Mouse (Mus musculus) heart, adult 11 months (tissue): ENCODE data around the gene Shisa5.

Experiments used
- DNase-seq: peaks from one replicate; pipeline ENCODE4 v3.0.0; 2022

Shisa5 gene

DNA sequence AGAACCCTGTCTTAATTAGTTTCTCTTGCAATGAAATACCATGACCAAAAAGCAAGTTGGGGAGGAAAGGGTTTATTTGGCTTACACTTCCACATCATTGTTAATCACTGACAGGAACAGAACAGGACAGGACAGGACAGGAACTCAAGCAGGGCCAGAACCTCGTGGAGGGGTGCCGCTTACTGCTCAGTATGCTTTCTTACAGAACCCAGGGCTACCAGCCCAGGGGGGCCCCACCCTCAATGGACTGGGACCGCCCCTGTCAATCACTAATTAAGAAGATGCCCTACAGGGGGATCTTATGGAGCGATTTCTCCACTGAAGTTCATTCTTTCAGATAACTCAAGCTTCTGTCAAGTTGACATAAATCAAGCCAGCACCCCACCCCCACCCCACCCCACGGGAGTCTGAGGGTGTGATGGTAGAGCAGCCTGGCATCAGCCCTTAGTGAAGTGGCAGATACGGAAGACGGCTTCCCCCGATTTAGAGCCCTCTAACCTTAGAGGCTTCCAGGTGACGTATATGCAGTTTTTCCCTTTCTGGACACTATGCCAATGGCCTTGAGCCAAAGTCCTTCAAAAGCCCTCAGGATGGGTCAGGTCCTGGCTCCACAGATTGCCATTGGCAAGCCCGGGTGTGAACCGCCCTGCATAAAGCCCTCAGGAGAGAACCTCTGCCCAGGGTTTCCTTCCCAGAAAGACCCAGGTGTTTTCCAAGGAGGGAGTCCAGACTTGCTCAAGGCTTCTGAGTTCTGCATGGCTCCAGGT lies 55.6 kb downstream of the Shisa5 start:
- DNase-seq = peak; percentile 91

DNA sequence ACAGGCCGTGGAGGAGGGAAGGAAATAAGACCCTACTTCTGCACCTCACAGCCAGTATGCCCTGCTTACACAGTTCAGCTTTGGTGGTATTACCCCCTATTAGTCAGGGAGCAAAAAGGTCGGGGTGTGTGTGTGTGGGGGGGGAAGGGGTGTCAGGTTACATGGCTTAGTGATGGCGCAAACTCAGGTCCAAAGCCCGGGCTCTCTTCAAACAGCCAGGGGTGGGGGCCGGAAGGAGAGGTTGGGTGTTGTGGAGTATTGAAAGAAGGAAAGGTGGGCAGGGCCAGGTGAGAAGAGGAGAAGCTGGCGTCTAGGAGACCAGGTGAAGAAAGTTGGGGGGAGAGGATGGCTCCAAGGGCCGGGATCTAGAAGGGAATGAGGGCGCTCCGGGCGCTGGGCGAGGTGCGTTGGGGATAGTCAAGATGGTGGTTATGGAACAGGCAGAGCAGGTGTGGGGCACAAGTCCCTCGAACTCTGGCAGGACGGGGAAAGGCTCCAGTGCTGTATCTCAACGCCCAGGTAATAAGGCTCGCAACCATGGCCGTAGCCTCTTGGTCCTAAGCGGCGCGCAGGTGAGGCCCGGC lies 56.3 kb downstream of the Shisa5 start:
- no peak for DNase-seq

DNA sequence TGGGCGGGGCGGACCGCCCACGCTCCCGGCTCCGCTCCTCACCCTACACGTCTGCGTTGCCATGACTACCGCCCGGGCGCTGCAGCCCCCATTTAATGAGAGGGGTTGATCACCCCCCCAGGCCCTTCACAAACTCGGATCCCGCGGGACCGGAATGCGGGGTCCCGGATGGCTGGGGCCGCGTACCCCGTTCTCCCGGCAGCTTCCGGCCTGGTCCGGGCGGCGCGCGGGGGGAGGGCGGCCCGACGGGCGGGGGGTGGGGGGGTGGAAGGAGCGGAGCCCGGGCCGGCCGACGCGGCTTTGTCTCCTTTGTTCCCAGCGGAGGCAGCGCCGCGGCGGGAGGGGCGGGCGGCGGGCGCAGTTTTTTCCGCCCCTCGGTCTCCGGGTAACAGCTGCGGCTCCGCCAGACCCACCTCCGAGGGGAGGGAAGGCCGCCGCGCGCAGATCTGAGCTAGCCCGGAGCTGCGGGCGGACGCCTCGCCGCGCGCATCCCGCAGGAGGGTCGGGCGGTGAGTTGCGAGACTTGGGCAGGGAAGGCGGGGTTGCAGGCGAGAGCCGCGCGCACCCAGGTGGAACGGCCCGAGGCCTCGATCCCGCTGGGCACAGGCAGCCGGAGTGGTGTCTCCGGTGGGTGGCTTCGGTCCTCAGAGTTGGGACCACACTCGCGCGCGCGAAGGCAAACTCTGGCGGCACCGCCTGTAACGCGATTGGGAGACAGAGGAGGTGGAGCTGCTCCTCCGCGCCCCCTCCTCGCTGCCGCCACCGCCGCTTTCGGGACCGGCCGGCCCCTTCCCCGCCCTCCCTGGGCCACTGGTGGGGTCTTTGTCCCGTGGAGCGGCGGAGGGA lies 57.0 kb downstream of the Shisa5 start, which contains the start of gene Plxnb1:
Gene Plxnb1 (plus strand): TSS at position 253 of the 846 bp plus-strand sequence.
- DNase-seq = peak; percentile 98

DNA sequence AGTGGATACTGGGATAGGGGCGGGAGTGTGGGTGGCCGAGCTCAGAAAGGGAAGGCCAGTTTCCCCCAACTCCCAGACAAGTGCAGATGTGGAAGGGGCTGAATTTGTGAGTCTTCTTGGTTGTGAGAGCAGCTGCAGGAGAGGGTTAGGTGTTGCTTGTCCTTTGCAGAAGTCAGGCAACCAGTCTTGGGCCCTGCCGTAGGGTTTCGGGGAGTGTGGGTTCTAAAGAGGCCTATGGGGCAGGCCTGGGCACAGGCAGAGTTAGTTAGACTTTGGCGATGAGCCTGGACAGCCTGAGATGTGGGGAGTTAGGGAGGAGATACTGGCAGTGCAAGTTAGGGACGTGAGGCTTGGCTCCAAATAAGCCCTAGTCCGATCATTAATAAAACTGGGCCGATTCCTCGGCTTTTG lies 57.9 kb downstream of the Shisa5 start:
- peak; percentile 86 for DNase-seq

DNA sequence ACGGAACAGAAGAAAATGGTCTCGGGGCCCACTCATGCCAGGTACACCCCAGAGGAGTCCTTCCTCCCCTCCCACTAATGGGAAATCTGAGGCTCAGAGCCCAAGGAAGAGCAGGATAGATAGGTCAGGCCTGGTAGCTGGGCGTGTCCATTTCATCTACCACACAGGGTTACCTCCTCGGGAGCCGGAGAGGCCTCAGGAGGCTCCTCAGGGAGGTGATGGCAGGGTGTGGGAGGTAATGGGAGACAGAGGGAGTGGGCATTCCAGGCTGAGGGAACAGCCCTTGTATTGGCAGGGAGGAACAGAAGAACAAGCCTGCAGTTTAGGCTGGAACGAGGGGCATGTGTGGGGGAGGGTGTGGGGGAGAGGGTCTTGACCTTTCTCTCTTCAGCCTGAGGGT lies 58.5 kb downstream of the Shisa5 start:
- peak; percentile 93 for DNase-seq

DNA sequence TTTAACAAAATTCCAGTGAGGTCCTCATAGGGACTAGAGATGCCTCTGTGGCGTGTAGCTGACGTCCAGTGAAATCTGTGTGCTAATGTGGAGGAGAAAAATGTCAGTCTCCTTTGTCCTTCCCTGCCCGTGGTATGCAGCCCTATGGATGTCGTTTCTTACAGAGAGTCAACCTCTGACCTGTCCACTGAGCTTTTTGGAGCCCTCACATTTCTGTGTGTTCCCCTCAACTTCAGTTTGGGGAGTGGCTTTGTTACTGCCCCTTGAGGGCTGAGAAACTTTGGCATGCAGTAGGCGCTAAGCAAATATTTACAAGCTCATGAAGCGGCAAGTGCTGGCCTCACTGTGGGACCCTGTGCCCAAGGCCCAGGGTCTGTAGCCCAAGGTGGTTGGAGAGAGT lies 58.9 kb downstream of the Shisa5 start:
- DNase-seq = peak; percentile 85

DNA sequence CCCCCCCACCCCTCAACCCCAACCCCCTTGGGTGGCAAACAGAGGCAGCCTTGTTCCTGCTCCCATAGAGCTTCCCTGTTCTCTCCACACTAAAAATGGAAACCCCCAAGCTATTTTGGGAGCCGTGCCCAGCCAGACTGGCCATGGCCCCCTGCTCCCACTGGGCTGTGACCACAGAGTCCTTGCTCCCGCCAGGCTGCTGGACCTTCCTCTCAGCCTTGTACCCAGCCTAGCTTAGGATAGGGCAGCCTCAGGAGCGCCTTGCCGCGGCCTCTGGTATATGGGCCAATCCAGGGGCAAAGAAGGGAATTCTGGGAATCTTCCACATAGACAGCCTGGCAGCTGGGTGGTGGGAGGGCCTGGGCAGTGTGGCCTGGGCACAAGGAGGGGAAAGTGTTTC lies 59.5 kb downstream of the Shisa5 start:
- peak; percentile 97 for DNase-seq

DNA sequence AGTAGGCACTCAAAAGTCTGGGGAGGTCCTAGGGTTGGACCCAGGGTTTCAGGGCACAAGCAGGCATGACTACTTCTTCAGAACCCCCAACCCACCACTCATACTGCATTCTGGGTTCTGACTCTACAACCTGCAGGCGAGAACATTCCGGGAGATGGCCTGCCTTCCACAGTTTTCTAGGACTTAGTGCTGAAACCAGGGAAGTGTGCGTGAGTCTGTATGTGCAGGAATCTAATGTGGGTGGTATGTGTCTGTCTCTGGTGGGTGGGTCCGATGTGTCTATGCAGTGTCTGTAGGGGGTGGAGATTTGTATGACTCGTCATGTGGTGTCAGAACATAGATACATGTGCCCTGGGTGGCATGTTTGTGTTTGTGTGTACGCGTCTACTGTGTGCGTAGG lies 60.0 kb downstream of the Shisa5 start:
- DNase-seq = peak; percentile 88

DNA sequence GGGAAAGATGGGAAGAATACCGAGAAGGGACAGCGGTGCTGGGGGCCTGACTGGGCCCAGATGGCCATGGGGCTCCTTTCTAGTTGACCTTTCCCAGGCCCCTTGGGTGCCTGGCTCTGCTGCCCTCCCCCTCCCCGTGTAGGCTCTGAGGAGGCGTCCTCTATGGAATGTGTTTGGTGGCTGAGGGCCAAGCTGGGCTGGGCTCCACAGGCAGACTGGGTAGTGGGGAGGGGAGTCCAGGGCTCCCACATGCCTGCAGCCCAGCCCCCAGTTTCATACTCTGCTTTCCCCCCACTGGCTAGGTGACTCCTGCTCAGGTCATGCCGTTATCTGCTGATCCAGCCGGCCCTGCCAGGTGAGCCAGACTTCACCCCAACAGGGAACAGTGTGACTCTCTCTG lies 60.6 kb downstream of the Shisa5 start:
- DNase-seq = peak; percentile 98

DNA sequence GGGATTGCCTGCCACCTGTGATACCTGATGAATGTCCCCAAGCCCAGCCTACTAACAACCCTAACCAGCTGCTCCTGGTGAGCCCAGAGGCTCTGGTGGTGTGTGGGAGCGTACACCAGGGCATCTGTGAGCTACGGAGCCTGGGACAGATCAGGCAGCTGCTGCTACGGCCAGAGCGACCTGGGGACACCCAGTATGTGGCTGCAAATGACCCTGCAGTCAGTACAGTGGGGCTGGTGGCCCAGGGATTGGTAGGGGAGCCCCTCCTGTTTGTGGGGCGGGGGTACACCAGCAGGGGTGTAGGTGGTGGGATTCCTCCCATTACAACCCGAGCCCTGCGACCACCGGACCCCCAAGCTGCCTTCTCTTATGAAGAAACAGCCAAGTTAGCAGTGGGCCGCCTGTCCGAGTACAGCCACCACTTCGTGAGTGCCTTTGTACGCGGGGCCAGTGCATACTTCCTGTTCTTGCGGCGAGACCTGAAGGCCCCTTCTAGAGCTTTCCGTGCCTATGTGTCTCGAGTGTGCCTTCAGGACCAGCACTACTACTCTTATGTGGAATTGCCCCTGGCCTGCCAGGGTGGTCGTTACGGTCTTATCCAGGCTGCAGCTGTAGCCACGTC lies 62.1 kb downstream of the Shisa5 start:
- peak; percentile 91 for DNase-seq

DNA sequence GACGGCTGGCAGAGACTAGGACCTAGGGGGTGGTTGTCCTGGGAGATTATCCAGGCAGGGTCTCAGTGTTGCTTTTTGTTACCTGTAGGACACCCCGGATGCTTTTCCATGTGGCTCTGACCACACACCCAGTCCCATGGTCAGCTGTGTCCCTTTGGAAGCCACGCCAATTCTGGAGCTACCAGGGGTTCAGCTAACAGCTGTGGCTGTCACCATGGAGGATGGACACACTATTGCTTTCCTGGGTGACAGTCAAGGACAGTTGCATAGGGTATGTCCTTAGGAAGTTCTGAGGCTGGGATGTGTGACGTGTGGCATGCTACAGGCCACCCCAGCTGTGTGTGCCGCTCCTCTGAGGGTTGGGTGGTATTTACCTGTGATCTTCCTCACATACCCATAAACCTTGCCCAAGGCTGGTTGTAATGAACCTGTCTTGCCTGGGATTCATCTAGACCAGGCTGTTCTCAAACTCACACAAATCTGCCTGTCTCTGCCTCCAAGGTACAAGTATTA lies 63.6 kb downstream of the Shisa5 start:
- no peak for DNase-seq

DNA sequence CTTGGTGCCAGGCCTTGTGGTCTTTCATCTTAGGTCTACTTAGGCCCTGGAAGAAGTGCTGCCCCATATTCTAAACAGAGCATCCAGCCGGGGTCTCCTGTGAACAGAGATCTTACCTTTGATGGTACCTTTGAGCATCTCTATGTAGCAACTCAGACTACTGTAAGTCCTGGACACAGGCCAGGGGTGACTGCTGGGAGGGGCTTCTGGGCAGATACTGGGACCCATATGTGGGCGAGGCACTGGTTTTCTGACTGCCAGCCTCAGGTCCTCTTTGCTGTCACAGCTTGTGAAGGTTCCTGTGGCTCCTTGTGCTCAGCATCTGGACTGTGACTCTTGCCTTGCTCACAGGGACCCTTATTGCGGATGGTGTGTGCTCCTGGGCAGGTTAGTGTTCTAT lies 64.2 kb downstream of the Shisa5 start:
- DNase-seq = no peak

DNA sequence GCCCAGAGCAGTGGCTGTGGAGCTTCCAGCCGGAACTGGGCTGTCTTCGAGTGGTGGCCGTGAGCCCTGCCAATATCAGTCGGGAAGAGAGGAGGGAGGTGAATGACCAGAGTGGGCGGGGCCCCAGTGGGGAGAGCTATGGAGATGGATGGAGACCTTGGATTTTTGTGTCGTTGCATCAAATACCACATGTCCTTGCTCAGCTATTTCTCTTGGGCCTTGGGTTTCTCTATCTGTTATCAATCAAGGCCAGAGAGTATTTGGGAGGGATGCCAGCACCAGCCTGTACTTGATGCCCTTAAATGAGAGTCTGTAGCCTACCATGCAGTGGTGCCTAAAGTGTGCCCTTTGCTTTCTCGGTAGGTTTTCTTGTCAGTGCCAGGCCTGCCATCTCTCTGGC lies 64.9 kb downstream of the Shisa5 start:
- DNase-seq = peak; percentile 94

DNA sequence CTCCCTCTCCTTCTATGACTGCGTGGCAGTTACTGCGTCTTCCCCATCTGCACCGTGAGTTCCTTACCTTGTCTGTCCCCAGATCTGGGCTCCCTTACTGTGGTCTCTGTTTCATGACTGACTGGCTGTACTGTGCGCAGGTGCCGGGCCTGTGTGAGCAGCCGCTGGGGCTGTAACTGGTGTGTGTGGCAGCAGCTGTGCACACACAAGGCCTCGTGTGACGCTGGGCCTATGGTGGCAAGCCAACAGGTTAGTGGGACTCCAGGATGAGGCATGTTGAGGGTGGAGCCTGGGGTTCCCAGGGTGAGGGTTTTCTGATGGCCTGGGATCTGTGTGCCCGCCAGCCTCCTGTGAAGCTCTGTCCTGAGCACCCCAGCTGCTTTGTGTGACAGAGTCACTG lies 65.7 kb downstream of the Shisa5 start:
- peak; percentile 77 for DNase-seq

DNA sequence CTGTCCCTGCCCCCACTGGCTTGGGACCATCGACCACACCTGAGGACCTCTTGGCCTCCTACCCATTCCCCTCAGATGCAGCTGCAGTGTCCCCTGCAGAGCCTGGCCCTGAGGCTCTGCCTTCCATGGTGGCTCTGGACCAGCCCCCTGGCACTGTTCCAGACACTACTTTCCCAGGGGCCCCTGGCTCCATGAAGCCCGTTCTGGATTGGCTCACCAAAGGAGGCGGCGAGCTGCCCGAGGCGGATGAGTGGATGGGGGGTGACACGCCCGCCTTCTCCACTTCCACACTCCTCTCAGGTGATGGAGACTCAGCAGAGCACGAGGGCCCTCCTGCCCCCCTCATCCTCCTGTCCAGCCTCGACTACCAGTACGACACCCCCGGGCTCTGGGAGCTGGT lies 66.6 kb downstream of the Shisa5 start:
- peak; percentile 94 for DNase-seq

DNA sequence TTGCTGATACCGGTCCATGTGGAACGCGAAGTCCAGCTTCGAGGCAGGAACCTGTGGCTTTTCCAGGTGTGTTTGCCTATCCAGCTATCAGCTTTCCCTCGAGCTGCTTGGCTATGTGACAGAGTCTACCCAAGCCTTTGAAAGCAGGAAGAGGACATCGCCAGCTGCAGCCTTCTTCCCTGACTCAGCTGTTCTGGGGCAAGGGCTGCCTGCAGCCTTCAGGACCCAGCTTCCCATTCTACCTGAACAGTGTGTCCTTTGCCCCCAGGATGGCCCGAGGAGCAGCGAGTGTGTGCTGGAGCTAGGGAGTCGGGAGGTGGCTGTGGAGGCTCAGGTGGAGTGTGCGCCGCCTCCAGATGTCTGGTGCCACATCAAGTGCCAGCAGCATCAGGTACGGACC lies 67.3 kb downstream of the Shisa5 start:
- DNase-seq = peak; percentile 76

DNA sequence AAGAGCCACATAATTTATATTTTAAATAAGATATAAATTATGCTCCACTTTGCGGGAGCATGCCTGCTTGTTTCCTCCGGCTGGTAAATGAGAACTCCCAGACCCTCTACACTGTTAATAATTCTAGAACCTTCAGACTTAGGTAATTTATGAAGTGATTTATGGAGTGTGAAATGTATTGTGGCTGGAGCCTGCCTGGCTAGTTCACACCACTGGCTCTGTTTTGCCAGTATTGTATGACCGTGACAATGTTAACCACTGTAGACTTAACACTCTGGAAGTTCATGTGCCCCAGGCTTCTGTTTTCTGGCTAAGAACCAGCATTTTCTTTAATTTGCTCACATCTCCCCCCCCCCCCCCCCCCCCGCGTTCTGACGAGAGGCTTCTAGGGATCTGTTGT lies 69.0 kb downstream of the Shisa5 start:
- no peak for DNase-seq
